Mouse (Mus musculus): ENCODE measurements at regions not wholly inside any gene's neighbourhood (a gene's known extent, or its start where the extent isn't known, plus 50 kb on each side); places are given as distances from the start of the nearest gene placed in this dataset.

DNA sequence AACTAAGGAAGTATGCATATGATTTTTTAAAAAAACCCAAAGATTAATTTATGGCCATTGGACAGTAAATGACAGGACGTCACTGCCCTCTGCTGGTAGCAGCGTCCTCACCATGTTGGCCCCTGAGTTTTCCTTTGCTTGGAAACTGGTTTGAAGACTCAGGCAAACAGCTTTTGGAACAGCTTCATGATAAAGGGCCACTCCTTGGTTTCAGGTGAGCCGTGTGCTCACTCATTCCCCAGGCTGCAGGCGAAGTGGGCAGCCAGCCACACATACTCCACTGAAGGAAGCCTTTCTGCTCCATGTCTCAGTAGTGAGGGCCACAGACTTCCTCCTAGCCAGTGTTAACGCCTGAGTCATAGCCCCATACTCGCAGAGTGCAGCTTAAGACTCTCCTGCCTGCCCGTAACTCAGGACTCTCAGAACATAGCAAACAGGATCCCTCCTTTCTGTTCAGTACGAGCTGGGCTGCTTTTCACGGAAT lies 87.2 kb upstream of the Parp11 start:
- peaks cover 8% of the 10 kb centered on the region for H3K4me1 ChIP-seq (replicated peaks; ENCODE audit: control insufficient read depth, insufficient read depth, low read length)
- ATAC-seq (replicated peaks; ENCODE audit: low FRiP score) (peak; percentile 47; the same call in 1 of the 2 replicates), DNase-seq (ENCODE audit: low spot score) (no peak)
- no peak overlapping the region for H3K9ac ChIP-seq (ENCODE audit: low read depth, low read length)
- no peaks in the 10 kb centered on the region for H3K9me3 ChIP-seq (ENCODE audit: control insufficient read depth, low read length)
- H3K4me3 ChIP-seq (ENCODE audit: low read depth, low read length): no peak overlapping the region
- H3K36me3 ChIP-seq (ENCODE audit: control insufficient read depth, insufficient read depth, low read length): no peaks in the 10 kb centered on the region
- 23% methylated on average over 9 of the region's 9 CpGs for WGBS
- H3K27ac ChIP-seq (ENCODE audit: low read depth, low read length): no peak overlapping the region
- no peaks in the 10 kb centered on the region for H3K27me3 ChIP-seq (replicated peaks; ENCODE audit: control insufficient read depth, insufficient read depth, low read length)
- no peak overlapping the region for H3K4me2 ChIP-seq

DNA sequence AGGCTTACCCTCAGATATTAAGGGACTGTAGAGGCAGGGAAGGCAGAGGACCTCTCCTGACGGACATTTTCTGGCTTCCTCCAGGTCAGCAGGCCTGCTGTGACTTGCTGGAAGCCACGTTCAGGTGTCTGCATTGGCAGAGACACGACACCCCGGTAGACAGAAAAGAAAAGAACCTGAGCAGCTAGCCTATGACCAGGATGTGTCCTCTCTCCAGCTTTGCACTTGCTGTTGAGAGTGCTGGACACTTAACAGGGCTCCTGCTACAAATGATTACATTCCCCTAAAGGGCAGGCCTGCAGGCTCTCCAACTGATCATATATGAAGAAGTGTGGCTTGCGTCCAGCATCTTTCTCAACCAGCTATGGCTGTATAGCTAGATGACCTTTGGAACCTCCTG lies 84.5 kb upstream of the Parp11 start:
- no peaks in the 10 kb centered on the region for H3K27me3 ChIP-seq (replicated peaks; ENCODE audit: control insufficient read depth, insufficient read depth, low read length)
- no peak for DNase-seq (ENCODE audit: low spot score)
- H3K4me1 ChIP-seq (replicated peaks; ENCODE audit: control insufficient read depth, insufficient read depth, low read length): peaks cover 11% of the 10 kb centered on the region
- H3K36me3 ChIP-seq (ENCODE audit: control insufficient read depth, insufficient read depth, low read length): no peaks in the 10 kb centered on the region
- no peaks in the 10 kb centered on the region for H3K9me3 ChIP-seq (ENCODE audit: control insufficient read depth, low read length)
- H3K4me2 ChIP-seq: no peak overlapping the region
- no peak overlapping the region for H3K4me3 ChIP-seq (ENCODE audit: low read depth, low read length)
- H3K27ac ChIP-seq (ENCODE audit: low read depth, low read length): no peak overlapping the region
- H3K9ac ChIP-seq (ENCODE audit: low read depth, low read length): no peak overlapping the region
- no peak for ATAC-seq (replicated peaks; ENCODE audit: low FRiP score)
- WGBS: 76% methylated on average over 5 of the region's 5 CpGs

DNA sequence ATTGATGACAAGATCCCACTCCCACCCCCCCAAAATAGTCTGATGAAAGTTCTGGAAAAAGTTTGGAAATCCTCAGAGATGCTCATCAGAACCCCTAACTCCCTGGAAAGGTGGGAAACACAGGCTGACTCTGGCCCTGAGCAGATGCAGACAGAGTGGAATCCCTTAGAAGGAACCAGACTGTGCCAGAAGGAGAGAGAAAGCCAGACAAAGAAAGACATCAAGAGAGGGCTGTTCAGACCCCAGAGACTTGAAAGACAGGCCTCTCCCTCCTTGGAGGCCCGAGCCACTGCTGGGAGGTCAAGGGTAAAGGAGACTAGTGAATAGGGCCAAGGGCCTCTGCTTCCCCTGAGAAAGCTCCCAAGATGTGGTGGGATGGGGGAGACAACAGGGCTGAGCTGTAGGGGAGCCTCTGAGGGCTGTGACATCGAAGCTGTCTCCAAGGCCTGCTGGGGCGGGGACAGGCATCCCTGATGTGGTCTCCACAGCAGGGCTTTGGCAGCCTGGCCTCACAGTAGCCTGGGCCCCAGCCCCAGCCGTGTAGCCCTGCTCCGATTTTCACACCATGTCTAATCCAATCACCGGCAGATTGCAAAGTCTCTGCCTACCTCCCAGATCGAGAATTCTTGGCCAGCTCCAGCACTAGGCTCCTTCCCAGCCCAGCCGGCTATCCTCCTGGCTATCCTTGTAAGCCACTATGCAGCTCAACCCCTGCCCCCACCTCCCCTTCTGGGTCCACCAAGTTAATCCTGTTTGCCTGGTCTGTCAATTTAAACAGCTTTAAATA lies 83.5 kb upstream of the Parp11 start:
- WGBS: 36% methylated on average over 8 of the region's 8 CpGs
- Histone ChIP-seq H3K9ac (ENCODE audit: low read depth, low read length) (no peak overlapping the region), H3K27ac (ENCODE audit: low read depth, low read length) (no peak overlapping the region), H3K27me3 (replicated peaks; ENCODE audit: control insufficient read depth, insufficient read depth, low read length) (no peaks in the 10 kb centered on the region), H3K36me3 (ENCODE audit: control insufficient read depth, insufficient read depth, low read length) (no peaks in the 10 kb centered on the region), H3K4me3 (ENCODE audit: low read depth, low read length) (no peak overlapping the region), H3K9me3 (ENCODE audit: control insufficient read depth, low read length) (no peaks in the 10 kb centered on the region), H3K4me1 (replicated peaks; ENCODE audit: control insufficient read depth, insufficient read depth, low read length) (peaks cover 11% of the 10 kb centered on the region), H3K4me2 (no peak overlapping the region)
- ATAC-seq (replicated peaks; ENCODE audit: low FRiP score) (no peak), DNase-seq (ENCODE audit: low spot score) (no peak)

DNA sequence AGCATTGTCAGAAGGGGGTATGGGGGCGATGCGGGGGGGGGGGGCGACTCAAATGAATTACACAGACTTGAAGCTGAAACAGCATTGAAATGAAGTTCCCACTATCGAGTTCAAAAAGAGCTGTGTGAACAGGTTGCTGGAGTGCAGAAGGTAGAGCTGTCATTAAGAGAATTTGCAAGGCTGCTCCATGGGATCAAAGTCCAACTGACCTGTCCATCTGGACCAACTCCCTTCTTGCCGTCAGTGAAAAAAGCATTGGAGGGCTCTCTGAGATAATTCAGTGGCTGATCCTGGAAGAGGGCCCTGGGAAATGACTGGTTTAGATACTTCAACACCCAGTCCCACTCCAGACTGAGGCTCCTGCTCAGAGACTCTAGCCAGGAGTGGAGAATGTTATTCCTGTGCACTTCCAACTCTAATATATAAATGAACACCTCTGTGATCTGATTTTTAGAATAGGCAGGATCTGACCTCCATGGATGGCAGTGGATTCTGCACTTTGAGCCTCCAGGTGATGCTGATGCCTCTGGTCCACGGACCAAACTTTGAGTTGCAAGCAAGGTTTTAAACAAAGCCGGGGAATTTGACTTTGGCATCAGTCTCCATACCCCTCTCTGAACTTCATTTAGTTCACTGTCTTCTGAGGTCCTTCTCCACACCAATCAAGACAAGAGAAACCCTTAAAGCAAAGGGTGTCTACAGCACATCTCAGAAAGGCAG lies 82.6 kb upstream of the Parp11 start:
- peaks cover 8% of the 10 kb centered on the region for H3K4me1 ChIP-seq (replicated peaks; ENCODE audit: control insufficient read depth, insufficient read depth, low read length)
- H3K4me2 ChIP-seq: no peak overlapping the region
- no peaks in the 10 kb centered on the region for H3K27me3 ChIP-seq (replicated peaks; ENCODE audit: control insufficient read depth, insufficient read depth, low read length)
- no peaks in the 10 kb centered on the region for H3K9me3 ChIP-seq (ENCODE audit: control insufficient read depth, low read length)
- no peaks in the 10 kb centered on the region for H3K36me3 ChIP-seq (ENCODE audit: control insufficient read depth, insufficient read depth, low read length)
- no peak for DNase-seq (ENCODE audit: low spot score)
- ATAC-seq (replicated peaks; ENCODE audit: low FRiP score): no peak
- WGBS: 35% methylated on average over 7 of the region's 7 CpGs
- H3K27ac ChIP-seq (ENCODE audit: low read depth, low read length): no peak overlapping the region
- no peak overlapping the region for H3K9ac ChIP-seq (ENCODE audit: low read depth, low read length)
- no peak overlapping the region for H3K4me3 ChIP-seq (ENCODE audit: low read depth, low read length)

DNA sequence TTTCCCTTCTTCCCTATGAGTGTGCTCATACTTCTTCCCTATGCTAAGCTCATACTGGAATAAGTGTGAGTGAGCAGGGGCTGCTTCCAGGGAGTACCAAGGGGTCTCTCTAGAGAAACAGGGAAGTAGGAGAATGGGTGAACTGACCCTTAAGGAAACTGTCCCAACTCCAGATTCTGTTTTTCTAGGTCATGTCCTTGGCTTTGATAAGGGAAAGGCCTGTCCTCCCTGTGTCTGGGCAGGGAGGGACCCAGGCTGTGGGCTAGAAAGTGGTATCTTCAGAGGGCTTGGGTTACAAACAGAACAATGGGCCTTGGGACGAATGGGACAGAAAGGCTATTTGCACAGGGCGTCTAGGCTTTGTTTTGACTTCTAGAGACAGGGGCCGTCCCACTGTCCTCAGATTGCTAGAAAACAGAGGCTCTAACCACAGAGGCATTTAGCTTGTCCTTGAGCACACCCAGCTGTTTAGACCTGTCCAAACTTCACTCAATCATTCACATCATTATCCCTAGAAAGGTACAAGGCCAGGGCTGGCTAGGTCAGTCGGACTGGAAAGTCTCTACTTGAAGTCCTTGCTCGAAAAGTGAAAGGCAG lies 82.0 kb upstream of the Parp11 start:
- DNase-seq (ENCODE audit: low spot score) (no peak), ATAC-seq (replicated peaks; ENCODE audit: low FRiP score) (no peak)
- Histone ChIP-seq H3K9me3 (ENCODE audit: control insufficient read depth, low read length) (no peaks in the 10 kb centered on the region), H3K36me3 (ENCODE audit: control insufficient read depth, insufficient read depth, low read length) (no peaks in the 10 kb centered on the region), H3K27ac (ENCODE audit: low read depth, low read length) (no peak overlapping the region), H3K4me2 (no peak overlapping the region), H3K9ac (ENCODE audit: low read depth, low read length) (no peak overlapping the region), H3K27me3 (replicated peaks; ENCODE audit: control insufficient read depth, insufficient read depth, low read length) (no peaks in the 10 kb centered on the region), H3K4me1 (replicated peaks; ENCODE audit: control insufficient read depth, insufficient read depth, low read length) (peaks cover 6% of the 10 kb centered on the region), H3K4me3 (ENCODE audit: low read depth, low read length) (no peak overlapping the region)
- WGBS: 55% methylated on average over 5 of the region's 5 CpGs

DNA sequence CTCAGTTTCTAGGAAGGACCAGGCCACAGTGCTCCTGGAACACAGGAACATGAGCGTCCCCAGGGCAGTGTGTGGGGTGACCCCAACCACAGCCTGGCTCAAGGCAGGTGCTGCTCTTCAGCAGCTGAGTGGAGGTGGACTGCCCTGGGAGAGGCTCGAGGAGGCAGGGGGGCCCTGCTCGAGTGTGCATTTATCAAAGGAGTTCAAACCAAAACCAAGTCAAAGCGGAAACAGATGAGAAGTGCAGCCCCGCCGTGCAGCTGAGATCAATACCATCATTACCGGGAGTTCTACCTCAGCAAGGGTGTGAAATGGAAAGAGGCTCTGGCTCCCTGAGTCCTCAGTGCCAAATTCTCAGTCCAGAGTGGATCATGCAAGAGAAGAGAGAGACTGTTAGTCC lies 81.4 kb upstream of the Parp11 start:
- Histone ChIP-seq H3K27ac (ENCODE audit: low read depth, low read length) (no peak overlapping the region), H3K4me2 (no peak overlapping the region), H3K4me3 (ENCODE audit: low read depth, low read length) (no peak overlapping the region), H3K27me3 (replicated peaks; ENCODE audit: control insufficient read depth, insufficient read depth, low read length) (no peaks in the 10 kb centered on the region), H3K9me3 (ENCODE audit: control insufficient read depth, low read length) (no peaks in the 10 kb centered on the region), H3K4me1 (replicated peaks; ENCODE audit: control insufficient read depth, insufficient read depth, low read length) (peaks cover 6% of the 10 kb centered on the region), H3K9ac (ENCODE audit: low read depth, low read length) (no peak overlapping the region), H3K36me3 (ENCODE audit: control insufficient read depth, insufficient read depth, low read length) (no peaks in the 10 kb centered on the region)
- no peak for ATAC-seq (replicated peaks; ENCODE audit: low FRiP score)
- no peak for DNase-seq (ENCODE audit: low spot score)
- 51% methylated on average over 7 of the region's 7 CpGs for WGBS

DNA sequence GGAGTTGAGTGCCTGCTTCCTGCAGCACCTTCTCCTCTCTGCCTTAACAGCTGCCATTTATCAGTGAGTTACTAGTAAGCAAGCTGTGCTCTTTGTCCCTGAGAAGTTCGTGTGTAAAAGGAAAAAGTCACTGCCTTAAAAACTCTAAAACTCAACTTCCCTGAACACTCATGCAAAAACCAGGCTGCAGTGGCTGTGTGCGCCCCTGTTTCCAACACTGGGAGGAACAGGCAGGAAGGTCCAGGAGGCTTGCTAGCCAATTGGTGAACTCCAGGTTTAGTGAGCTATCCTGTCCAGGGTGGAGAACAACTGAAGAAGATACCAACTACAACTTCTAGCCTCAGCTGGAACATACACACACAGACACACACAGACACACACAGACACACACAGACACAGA lies 81.0 kb upstream of the Parp11 start:
- H3K4me3 ChIP-seq (ENCODE audit: low read depth, low read length): no peak overlapping the region
- DNase-seq (ENCODE audit: low spot score) (no peak), ATAC-seq (replicated peaks; ENCODE audit: low FRiP score) (no peak)
- H3K27me3 ChIP-seq (replicated peaks; ENCODE audit: control insufficient read depth, insufficient read depth, low read length): no peaks in the 10 kb centered on the region
- WGBS: 50% methylated on average over 2 of the region's 2 CpGs
- no peaks in the 10 kb centered on the region for H3K9me3 ChIP-seq (ENCODE audit: control insufficient read depth, low read length)
- H3K27ac ChIP-seq (ENCODE audit: low read depth, low read length): no peak overlapping the region
- H3K4me2 ChIP-seq: no peak overlapping the region
- no peaks in the 10 kb centered on the region for H3K36me3 ChIP-seq (ENCODE audit: control insufficient read depth, insufficient read depth, low read length)
- H3K9ac ChIP-seq (ENCODE audit: low read depth, low read length): no peak overlapping the region
- H3K4me1 ChIP-seq (replicated peaks; ENCODE audit: control insufficient read depth, insufficient read depth, low read length): peaks cover 6% of the 10 kb centered on the region

DNA sequence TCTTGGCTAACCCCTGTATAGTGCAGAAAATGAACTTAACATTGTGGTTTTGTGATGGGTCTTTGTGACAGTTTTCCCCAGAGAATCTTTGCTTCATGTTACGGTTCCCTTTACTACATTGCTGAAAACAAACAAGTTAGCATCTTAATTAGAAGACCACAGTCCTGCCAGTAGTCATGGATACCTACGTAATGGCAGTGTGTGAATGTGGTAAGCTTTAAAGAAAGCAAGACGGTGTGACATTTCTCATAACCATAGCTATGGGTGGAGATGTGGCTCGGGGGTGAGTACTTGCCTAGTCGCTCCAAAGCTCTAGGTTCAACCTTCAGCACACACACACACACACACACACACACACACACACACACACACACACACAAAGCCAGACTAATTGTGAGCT lies 73.6 kb upstream of the Parp11 start:
- 79% methylated on average over 5 of the region's 5 CpGs for WGBS
- Histone ChIP-seq H3K4me1 (replicated peaks; ENCODE audit: control insufficient read depth, insufficient read depth, low read length) (no peaks in the 10 kb centered on the region), H3K36me3 (ENCODE audit: control insufficient read depth, insufficient read depth, low read length) (no peaks in the 10 kb centered on the region), H3K27me3 (replicated peaks; ENCODE audit: control insufficient read depth, insufficient read depth, low read length) (no peaks in the 10 kb centered on the region), H3K4me3 (ENCODE audit: low read depth, low read length) (no peak overlapping the region), H3K9ac (ENCODE audit: low read depth, low read length) (no peak overlapping the region), H3K4me2 (no peak overlapping the region), H3K9me3 (ENCODE audit: control insufficient read depth, low read length) (no peaks in the 10 kb centered on the region), H3K27ac (ENCODE audit: low read depth, low read length) (no peak overlapping the region)
- DNase-seq (ENCODE audit: low spot score) (no peak), ATAC-seq (replicated peaks; ENCODE audit: low FRiP score) (no peak)
